Mouse (Mus musculus) kidney, adult 9 months (tissue): ENCODE measurements around the gene Otud5.
"Not testable (repeated sequence)": the region's sequence is repeated elsewhere in the genome, so short reads cannot be mapped to it uniquely, and the experiment has no call there.

ENCODE experiments used
- DNase-seq: peaks from one replicate; pipeline ENCODE4 v3.0.0; 2022

Gene Otud5

GRCm38 (mm10) chrX:7841163-7842162 lies at the start of gene Otud5:
Otud5 (plus strand) TSS chrX:7841364.
- DNase-seq = peak; percentile 96

GRCm38 (mm10) chrX:7793361-7793760 lies 47.8 kb upstream of the Otud5 start:
- DNase-seq = peak; percentile 30

- no peak for DNase-seq
Observed at GRCm38 (mm10) chrX:7795016-7795415, 46.1 kb upstream of the Otud5 start.

GRCm38 (mm10) chrX:7797327-7797726 lies 43.8 kb upstream of the Otud5 start:
- DNase-seq = peak; percentile 78

GRCm38 (mm10) chrX:7802157-7802556 lies 39.0 kb upstream of the Otud5 start:
- DNase-seq = not testable (repeated sequence)

GRCm38 (mm10) chrX:7815016-7815415 lies 26.1 kb upstream of the Otud5 start:
- peak; percentile 14 for DNase-seq

GRCm38 (mm10) chrX:7821865-7822779 lies 19.0 kb upstream of the Otud5 start, which contains the start of gene Kcnd1:
Kcnd1 (plus strand) TSS chrX:7822289.
- no peak for DNase-seq

GRCm38 (mm10) chrX:7837146-7837545 lies 4.0 kb upstream of the Otud5 start:
- no peak for DNase-seq

- no peak for DNase-seq
Observed at GRCm38 (mm10) chrX:7840842-7841162, 362 bp upstream of the Otud5 start.

GRCm38 (mm10) chrX:7842318-7842717 lies 1.2 kb downstream of the Otud5 start:
- DNase-seq = no peak

- DNase-seq = no peak
Observed at GRCm38 (mm10) chrX:7847845-7848244, 6.7 kb downstream of the Otud5 start.

GRCm38 (mm10) chrX:7854578-7854977 lies 13.4 kb downstream of the Otud5 start:
- DNase-seq = peak; percentile 33

- no peak for DNase-seq
Observed at GRCm38 (mm10) chrX:7859191-7859753, 18.1 kb downstream of the Otud5 start.

- DNase-seq = no peak
Observed at GRCm38 (mm10) chrX:7863181-7863580, 22.0 kb downstream of the Otud5 start.

GRCm38 (mm10) chrX:7864551-7864950 lies 23.4 kb downstream of the Otud5 start:
- no peak for DNase-seq

- no peak for DNase-seq
Observed at GRCm38 (mm10) chrX:7865343-7865742, 24.2 kb downstream of the Otud5 start.

GRCm38 (mm10) chrX:7865786-7866185 lies 24.6 kb downstream of the Otud5 start:
- no peak for DNase-seq

GRCm38 (mm10) chrX:7867141-7867540 lies 26.0 kb downstream of the Otud5 start:
- DNase-seq = no peak

GRCm38 (mm10) chrX:7868506-7868905 lies 27.3 kb downstream of the Otud5 start:
- no peak for DNase-seq

- no peak for DNase-seq
Observed at GRCm38 (mm10) chrX:7869826-7870225, 28.7 kb downstream of the Otud5 start.

- peak; percentile 89 for DNase-seq
Observed at GRCm38 (mm10) chrX:7878007-7878419, 36.8 kb downstream of the Otud5 start, which contains the start of gene Pim2. Pim2 (plus strand) TSS chrX:7878262.

- DNase-seq = no peak
Observed at GRCm38 (mm10) chrX:7878495-7878894, 37.3 kb downstream of the Otud5 start.

GRCm38 (mm10) chrX:7879819-7880218 lies 38.7 kb downstream of the Otud5 start:
- peak; percentile 73 for DNase-seq
